Mouse (Mus musculus) liver, postnatal 0 days (tissue): Measurements from ENCODE around the gene Aspdh. TPM values are rescaled to one million over a fixed set of nuclear protein-coding genes. Genes with fewer than 3 reads are reported as not detected.
A peak's percentile ranks its signal among the peaks of the same experiment; 100 is the strongest.

ENCODE experiments used
- ATAC-seq: fragments of 200-750 bp; cut with Nextera tagmentation; 2 replicates; pipeline ENCODE4 v1.8.0; 2017; ENCODE audit warnings: mild to moderate bottlenecking, moderate library complexity
- DNase-seq: peaks from one replicate; pipeline ENCODE4 v3.0.0-alpha.2; 2016
- H3K27ac ChIP-seq: fragments of 300-500 bp; sonication (generic); 2 replicates; pipeline ENCODE4 v1.5.1; 2014; ENCODE audit warnings: antibody characterized with exemption, moderate library complexity, mild to moderate bottlenecking, low read depth
- H3K27me3 ChIP-seq: fragments of 300-500 bp; sonication (generic); 2 replicates; pipeline ENCODE4 v1.6.1; 2014; ENCODE audit warnings: low read length, control low read depth, mixed read lengths; ENCODE audit not compliant: insufficient read depth
- H3K36me3 ChIP-seq: fragments of 300-500 bp; sonication (generic); replicated peaks from 2 replicates; pipeline ENCODE4 v1.6.1; 2014; ENCODE audit warnings: mild to moderate bottlenecking, control low read depth, low read length, moderate library complexity, mixed read lengths; ENCODE audit not compliant: insufficient read depth
- H3K4me1 ChIP-seq: fragments of 300-500 bp; sonication (generic); 2 replicates; pipeline ENCODE4 v1.6.1; 2014; ENCODE audit warnings: antibody characterized with exemption, mild to moderate bottlenecking, control low read depth; ENCODE audit not compliant: insufficient read depth
- H3K4me2 ChIP-seq: fragments of 300-500 bp; sonication (generic); 2 replicates; pipeline ENCODE4 v1.6.1; 2014; ENCODE audit warnings: low read depth, mild to moderate bottlenecking, low read length, moderate library complexity, mixed read lengths
- H3K4me3 ChIP-seq: fragments of 300-500 bp; sonication (generic); 2 replicates; pipeline ENCODE4 v1.5.1; 2014; ENCODE audit warnings: low read depth, low read length
- H3K9ac ChIP-seq: fragments of 300-500 bp; sonication (generic); replicated peaks from 2 replicates; pipeline ENCODE4 v1.6.1; 2014; ENCODE audit warnings: mild to moderate bottlenecking, moderate library complexity
- H3K9me3 ChIP-seq: fragments of 300-500 bp; sonication (generic); 2 replicates; pipeline ENCODE4 v1.6.1; 2016; ENCODE audit warnings: mild to moderate bottlenecking, control low read depth, low read length, mixed read lengths
- CTCF ChIP-seq: sonication (generic); IDR thresholded peaks from 2 replicates; pipeline ENCODE4 v1.5.1; 2016; ENCODE audit warnings: antibody characterized with exemption, low read depth
- EP300 ChIP-seq: IDR thresholded peaks from 2 replicates; pipeline ENCODE4 v1.6.1; 2016; ENCODE audit warnings: antibody characterized with exemption, low read depth, mild to moderate bottlenecking
- WGBS: fragments of 180-500 bp; shearing (Covaris S2); extraction: QIAGEN DNeasy Blood & Tissue Kit; methylation state at CpG from one replicate; pipeline ENCODE4 v1.1.7; 2014; ENCODE audit not compliant: insufficient replicate concordance; 5-methylcytosine and 5-hydroxymethylcytosine counted together
- polyA plus RNA-seq: library from polyadenylated mRNA; unstranded; fragments of >200 nt; fragmentation: Nextera tagmentation; extraction: Ambion mirVana; gene quantifications from 2 replicates; pipeline ENCODE4 v1.2.1, GENCODE M21; 2015

The Aspdh gene
- polyA plus RNA-seq, 1 experiment from 2014 or later = 44.3 TPM

GRCm38 (mm10) chr7:44445528-44445923 lies 19.7 kb upstream of the Aspdh start:
- TF ChIP-seq EP300 = no peak
- TF ChIP-seq CTCF = no peak
- H3K4me2 ChIP-seq = no peak overlapping the region
- no peak for ATAC-seq
- no peak overlapping the region for H3K4me3 ChIP-seq
- WGBS = 7% methylated on average over 7 of the region's 7 CpGs
- no peak overlapping the region for H3K27ac ChIP-seq
- peaks cover 56% of the 10 kb centered on the region for H3K27me3 ChIP-seq
- H3K9ac ChIP-seq = no peak overlapping the region
- DNase-seq = no peak
- no peaks in the 10 kb centered on the region for H3K9me3 ChIP-seq
- no peaks in the 10 kb centered on the region for H3K4me1 ChIP-seq
- no peaks in the 10 kb centered on the region for H3K36me3 ChIP-seq

GRCm38 (mm10) chr7:44446070-44446855 lies 18.9 kb upstream of the Aspdh start:
- no peak overlapping the region for H3K9ac ChIP-seq
- no peak for ATAC-seq
- H3K27ac ChIP-seq = no peak overlapping the region
- H3K9me3 ChIP-seq = no peaks in the 10 kb centered on the region
- H3K36me3 ChIP-seq = no peaks in the 10 kb centered on the region
- H3K4me3 ChIP-seq = no peak overlapping the region
- H3K4me2 ChIP-seq = no peak overlapping the region
- no peaks in the 10 kb centered on the region for H3K4me1 ChIP-seq
- 39% methylated on average over 12 of the region's 12 CpGs for WGBS
- H3K27me3 ChIP-seq = peaks cover 49% of the 10 kb centered on the region
- no peak for TF ChIP-seq EP300
- no peak; the same call in 1 of the 2 replicates for TF ChIP-seq CTCF
- DNase-seq = no peak

- Histone ChIP-seq H3K4me3 (no peak overlapping the region), H3K4me2 (no peak overlapping the region), H3K36me3 (no peaks in the 10 kb centered on the region), H3K9ac (no peak overlapping the region), H3K9me3 (no peaks in the 10 kb centered on the region), H3K27me3 (no peaks in the 10 kb centered on the region), H3K27ac (no peak overlapping the region), H3K4me1 (peaks cover 4% of the 10 kb centered on the region; the same call in 1 of the 2 replicates)
- TF ChIP-seq CTCF = no peak
- no peak for TF ChIP-seq EP300
- 7% methylated on average over 3 of the region's 3 CpGs for WGBS
- no peak for DNase-seq
- no peak for ATAC-seq
Measured at GRCm38 (mm10) chr7:44453256-44453655, 11.9 kb upstream of the Aspdh start.

GRCm38 (mm10) chr7:44456302-44456701 lies 8.9 kb upstream of the Aspdh start:
- DNase-seq = peak; percentile 26
- H3K9ac ChIP-seq = no peak overlapping the region
- H3K27ac ChIP-seq = no peak overlapping the region
- H3K4me3 ChIP-seq = no peak overlapping the region
- H3K9me3 ChIP-seq = no peaks in the 10 kb centered on the region
- no peak overlapping the region for H3K4me2 ChIP-seq
- peaks cover 19% of the 10 kb centered on the region for H3K27me3 ChIP-seq
- no peaks in the 10 kb centered on the region for H3K36me3 ChIP-seq
- H3K4me1 ChIP-seq = peaks cover 4% of the 10 kb centered on the region; the same call in 1 of the 2 replicates
- WGBS = 77% methylated on average over 1 of the region's 1 CpGs
- ATAC-seq = no peak
- TF ChIP-seq EP300 = no peak
- TF ChIP-seq CTCF = no peak

- no peaks in the 10 kb centered on the region for H3K9me3 ChIP-seq
- DNase-seq (no peak), ATAC-seq (no peak)
- H3K4me1 ChIP-seq = peaks cover 13% of the 10 kb centered on the region
- H3K9ac ChIP-seq = no peak overlapping the region
- H3K4me3 ChIP-seq = no peak overlapping the region
- H3K27me3 ChIP-seq = peaks cover 49% of the 10 kb centered on the region
- H3K4me2 ChIP-seq = no peak overlapping the region
- TF ChIP-seq CTCF (no peak), EP300 (no peak)
- H3K27ac ChIP-seq = no peak overlapping the region
- WGBS = 65% methylated on average over 6 of the region's 6 CpGs
- no peaks in the 10 kb centered on the region for H3K36me3 ChIP-seq
Measured at GRCm38 (mm10) chr7:44460067-44460466, 5.1 kb upstream of the Aspdh start.

- DNase-seq = peak; percentile 13
- Histone ChIP-seq H3K4me2 (no peak overlapping the region), H3K27me3 (peaks cover 49% of the 10 kb centered on the region), H3K4me3 (no peak overlapping the region), H3K9me3 (no peaks in the 10 kb centered on the region), H3K27ac (no peak overlapping the region), H3K36me3 (no peaks in the 10 kb centered on the region), H3K9ac (no peak overlapping the region), H3K4me1 (peaks cover 15% of the 10 kb centered on the region)
- WGBS = 55% methylated on average over 31 of the region's 31 CpGs
- TF ChIP-seq EP300 = no peak
- TF ChIP-seq CTCF = no peak
- ATAC-seq = no peak
Measured at GRCm38 (mm10) chr7:44460767-44461502, 4.3 kb upstream of the Aspdh start.
